Mouse (Mus musculus): ENCODE measurements at regions not wholly inside any gene's neighbourhood (a gene's known extent, or its start where the extent isn't known, plus 50 kb on each side); places are given as distances from the start of the nearest gene placed in this dataset.
"Not testable (repeated sequence)": the region's sequence is repeated elsewhere in the genome, so short reads cannot be mapped to it uniquely, and the experiment has no call there.

GRCm38 (mm10) chr5:67487965-67488409 lies 59.9 kb upstream of the Bend4 start:
- Histone ChIP-seq H3K36me3 (replicated peaks; ENCODE audit: insufficient read depth, low read length) (no peaks in the 10 kb centered on the region), H3K9me3 (ENCODE audit: low read length) (no peaks in the 10 kb centered on the region), H3K9ac (replicated peaks) (no peak overlapping the region), H3K27ac (ENCODE audit: low read depth) (no peak overlapping the region), H3K4me1 (ENCODE audit: insufficient read depth) (no peaks in the 10 kb centered on the region), H3K4me2 (ENCODE audit: low read depth, low read length) (no peak overlapping the region), H3K27me3 (ENCODE audit: insufficient read depth, low read length) (no peaks in the 10 kb centered on the region), H3K4me3 (ENCODE audit: low read depth, low read length) (no peak overlapping the region)
- ATAC-seq = no peak
- WGBS (ENCODE audit: insufficient replicate concordance) = 66% methylated on average over 11 of the region's 11 CpGs
- no peak for DNase-seq
- no peak for TF ChIP-seq CTCF (IDR thresholded peaks at IDR 0.05; ENCODE audit: low read depth)

- H3K4me1 ChIP-seq (ENCODE audit: insufficient read depth); DNase-seq; H3K27me3 ChIP-seq (ENCODE audit: insufficient read depth, low read length); H3K4me3 ChIP-seq (ENCODE audit: low read depth, low read length); H3K9me3 ChIP-seq (ENCODE audit: low read length); H3K36me3 ChIP-seq (replicated peaks; ENCODE audit: insufficient read depth, low read length); H3K4me2 ChIP-seq (ENCODE audit: low read depth, low read length); ATAC-seq; H3K27ac ChIP-seq (ENCODE audit: low read depth); H3K9ac ChIP-seq (replicated peaks): not testable (repeated sequence)
- TF ChIP-seq CTCF (IDR thresholded peaks at IDR 0.05; ENCODE audit: low read depth) = peak; percentile 42
Observed at GRCm38 (mm10) chr5:67490709-67491108, 62.6 kb upstream of the Bend4 start.

GRCm38 (mm10) chr5:67492893-67493302 lies 64.8 kb upstream of the Bend4 start:
- WGBS (ENCODE audit: insufficient replicate concordance) = 70% methylated on average over 9 of the region's 9 CpGs
- DNase-seq (no peak), ATAC-seq (no peak)

GRCm38 (mm10) chr5:67496710-67497109 lies 68.6 kb upstream of the Bend4 start:
- DNase-seq = no peak
- 81% methylated on average over 7 of the region's 7 CpGs for WGBS (ENCODE audit: insufficient replicate concordance)
- no peak overlapping the region for H3K4me3 ChIP-seq (ENCODE audit: low read depth, low read length)
- no peaks in the 10 kb centered on the region for H3K9me3 ChIP-seq (ENCODE audit: low read length)
- H3K27me3 ChIP-seq (ENCODE audit: insufficient read depth, low read length) = no peaks in the 10 kb centered on the region
- no peaks in the 10 kb centered on the region for H3K4me1 ChIP-seq (ENCODE audit: insufficient read depth)
- no peak overlapping the region for H3K27ac ChIP-seq (ENCODE audit: low read depth)
- no peaks in the 10 kb centered on the region for H3K36me3 ChIP-seq (replicated peaks; ENCODE audit: insufficient read depth, low read length)
- no peak for TF ChIP-seq EP300 (IDR thresholded peaks at IDR 0.05; ENCODE audit: low read depth)
- TF ChIP-seq CTCF (IDR thresholded peaks at IDR 0.05; ENCODE audit: low read depth) = no peak
- H3K4me2 ChIP-seq (ENCODE audit: low read depth, low read length) = no peak overlapping the region
- no peak overlapping the region for H3K9ac ChIP-seq (replicated peaks)
- ATAC-seq = no peak

More at GRCm38 (mm10) chr5:67492893-67493302, 64.8 kb upstream of the Bend4 start:
- no peaks in the 10 kb centered on the region for H3K36me3 ChIP-seq (replicated peaks; ENCODE audit: insufficient read depth, low read length)
- TF ChIP-seq EP300 (IDR thresholded peaks at IDR 0.05; ENCODE audit: low read depth) (no peak), CTCF (IDR thresholded peaks at IDR 0.05; ENCODE audit: low read depth) (no peak)
- no peak overlapping the region for H3K4me3 ChIP-seq (ENCODE audit: low read depth, low read length)
- no peaks in the 10 kb centered on the region for H3K27me3 ChIP-seq (ENCODE audit: insufficient read depth, low read length)
- no peaks in the 10 kb centered on the region for H3K9me3 ChIP-seq (ENCODE audit: low read length)
- no peak overlapping the region for H3K4me2 ChIP-seq (ENCODE audit: low read depth, low read length)
- no peaks in the 10 kb centered on the region for H3K4me1 ChIP-seq (ENCODE audit: insufficient read depth)
- H3K9ac ChIP-seq (replicated peaks) = no peak overlapping the region
- H3K27ac ChIP-seq (ENCODE audit: low read depth) = no peak overlapping the region

GRCm38 (mm10) chr5:67520251-67520650 lies 87.4 kb upstream of the Shisa3 start:
- no peaks in the 10 kb centered on the region for H3K9me3 ChIP-seq (ENCODE audit: low read length)
- H3K27ac ChIP-seq (ENCODE audit: low read depth) = no peak overlapping the region
- ATAC-seq = no peak
- no peaks in the 10 kb centered on the region for H3K27me3 ChIP-seq (ENCODE audit: insufficient read depth, low read length)
- TF ChIP-seq CTCF (IDR thresholded peaks at IDR 0.05; ENCODE audit: low read depth) (no peak), EP300 (IDR thresholded peaks at IDR 0.05; ENCODE audit: low read depth) (no peak)
- H3K4me2 ChIP-seq (ENCODE audit: low read depth, low read length) = no peak overlapping the region
- no peaks in the 10 kb centered on the region for H3K4me1 ChIP-seq (ENCODE audit: insufficient read depth)
- H3K36me3 ChIP-seq (replicated peaks; ENCODE audit: insufficient read depth, low read length) = no peaks in the 10 kb centered on the region
- DNase-seq = no peak
- H3K4me3 ChIP-seq (ENCODE audit: low read depth, low read length) = no peak overlapping the region
- 81% methylated on average over 5 of the region's 5 CpGs for WGBS (ENCODE audit: insufficient replicate concordance)
- no peak overlapping the region for H3K9ac ChIP-seq (replicated peaks)

GRCm38 (mm10) chr5:67521423-67521912 lies 86.2 kb upstream of the Shisa3 start:
- Histone ChIP-seq H3K9ac (replicated peaks) (no peak overlapping the region), H3K9me3 (ENCODE audit: low read length) (no peaks in the 10 kb centered on the region), H3K27me3 (ENCODE audit: insufficient read depth, low read length) (no peaks in the 10 kb centered on the region), H3K4me2 (ENCODE audit: low read depth, low read length) (no peak overlapping the region), H3K4me3 (ENCODE audit: low read depth, low read length) (no peak overlapping the region), H3K4me1 (ENCODE audit: insufficient read depth) (no peaks in the 10 kb centered on the region), H3K36me3 (replicated peaks; ENCODE audit: insufficient read depth, low read length) (no peaks in the 10 kb centered on the region), H3K27ac (ENCODE audit: low read depth) (no peak overlapping the region)
- no peak for DNase-seq
- no peak for ATAC-seq
- WGBS (ENCODE audit: insufficient replicate concordance) = 56% methylated on average over 3 of the region's 3 CpGs
- TF ChIP-seq EP300 (IDR thresholded peaks at IDR 0.05; ENCODE audit: low read depth) (no peak), CTCF (IDR thresholded peaks at IDR 0.05; ENCODE audit: low read depth) (no peak)

GRCm38 (mm10) chr5:67530149-67530548 lies 77.5 kb upstream of the Shisa3 start:
- no peak overlapping the region for H3K4me2 ChIP-seq (ENCODE audit: low read depth, low read length)
- H3K9ac ChIP-seq (replicated peaks) = no peak overlapping the region
- no peak overlapping the region for H3K27ac ChIP-seq (ENCODE audit: low read depth)
- H3K4me1 ChIP-seq (ENCODE audit: insufficient read depth) = no peaks in the 10 kb centered on the region
- no peak for DNase-seq
- 59% methylated on average over 5 of the region's 5 CpGs for WGBS (ENCODE audit: insufficient replicate concordance)
- no peaks in the 10 kb centered on the region for H3K36me3 ChIP-seq (replicated peaks; ENCODE audit: insufficient read depth, low read length)
- no peak overlapping the region for H3K4me3 ChIP-seq (ENCODE audit: low read depth, low read length)
- ATAC-seq = no peak
- no peaks in the 10 kb centered on the region for H3K9me3 ChIP-seq (ENCODE audit: low read length)
- no peaks in the 10 kb centered on the region for H3K27me3 ChIP-seq (ENCODE audit: insufficient read depth, low read length)
- TF ChIP-seq CTCF (IDR thresholded peaks at IDR 0.05; ENCODE audit: low read depth) = peak; percentile 27
- TF ChIP-seq EP300 (IDR thresholded peaks at IDR 0.05; ENCODE audit: low read depth) = no peak

Measured in liver, postnatal 0 days (tissue).